Mouse (Mus musculus) CD4-positive, CD25-positive, alpha-beta regulatory T cell, adult 9 weeks (primary cell): ENCODE data around the gene Gpc6. TPM values are rescaled to one million over a fixed set of nuclear protein-coding genes. Genes with fewer than 3 reads are reported as not detected.

Experiments
- polyA plus RNA-seq: library from polyadenylated mRNA; unstranded; fragments of 100-300 nt; shearing (Covaris generic); gene quantifications from one replicate; pipeline ENCODE4 v1.2.1, GENCODE M21; 2017

Gene Gpc6
- polyA plus RNA-seq: not detected

GRCm38 (mm10) chr14:116924876-116925601, at the start of gene Gpc6:
Gpc6 (plus strand) TSS chr14:116925315.

